Mouse (Mus musculus) cerebellum, postnatal 4 days (tissue): Measurements from ENCODE around the gene Dab1.

Experiments
- DNase-seq, 2 experiments: peaks; one replicate each; pipeline ENCODE4 v3.0.0; 2022; ENCODE audit warnings: low spot score in 2 of 2, mixed read lengths in 1 of 2

Gene Dab1

GRCm38 (mm10) chr4:104106299-104106698 lies 487.1 kb downstream of the Dab1 start:
- DNase-seq: no peak

- DNase-seq: no peak
These were observed 492.5 kb downstream of the Dab1 start for GRCm38 (mm10) chr4:104111614-104112013.

- DNase-seq: no peak
These were observed 494.2 kb downstream of the Dab1 start for GRCm38 (mm10) chr4:104113209-104114005.

- DNase-seq: no peak
These were observed 494.8 kb downstream of the Dab1 start for GRCm38 (mm10) chr4:104114006-104114361.

GRCm38 (mm10) chr4:104120108-104120507 lies 500.9 kb downstream of the Dab1 start:
- DNase-seq: no peak

GRCm38 (mm10) chr4:104121959-104122358 lies 502.8 kb downstream of the Dab1 start:
- DNase-seq: no peak

GRCm38 (mm10) chr4:104122364-104122763 lies 503.2 kb downstream of the Dab1 start:
- DNase-seq: no peak

GRCm38 (mm10) chr4:104153637-104154036 lies 534.5 kb downstream of the Dab1 start:
- no peak for DNase-seq

- DNase-seq: no peak
These were observed 558.9 kb downstream of the Dab1 start for GRCm38 (mm10) chr4:104178067-104178466.

- DNase-seq: no peak
These were observed 567.2 kb downstream of the Dab1 start for GRCm38 (mm10) chr4:104186311-104186710.

GRCm38 (mm10) chr4:104198635-104199034 lies 579.5 kb downstream of the Dab1 start:
- DNase-seq: no peak

- DNase-seq: peak in 1 of 2 experiments; percentile 46
These were observed 582.5 kb downstream of the Dab1 start for GRCm38 (mm10) chr4:104201686-104202085.

GRCm38 (mm10) chr4:104204047-104204446 lies 584.9 kb downstream of the Dab1 start:
- no peak for DNase-seq

- DNase-seq: no peak
These were observed 587.5 kb downstream of the Dab1 start for GRCm38 (mm10) chr4:104206639-104207038.

GRCm38 (mm10) chr4:104209081-104209480 lies 589.9 kb downstream of the Dab1 start:
- DNase-seq: peak; percentile 27 to 28

GRCm38 (mm10) chr4:104210796-104211195 lies 591.6 kb downstream of the Dab1 start:
- DNase-seq: no peak

GRCm38 (mm10) chr4:104211531-104212455 lies 592.6 kb downstream of the Dab1 start:
- DNase-seq: no peak

GRCm38 (mm10) chr4:104214724-104215123 lies 595.6 kb downstream of the Dab1 start:
- DNase-seq: no peak

GRCm38 (mm10) chr4:104217336-104217735 lies 598.2 kb downstream of the Dab1 start:
- no peak for DNase-seq

GRCm38 (mm10) chr4:104218765-104219164 lies 599.6 kb downstream of the Dab1 start:
- no peak for DNase-seq

GRCm38 (mm10) chr4:104220099-104220498 lies 600.9 kb downstream of the Dab1 start:
- no peak for DNase-seq

GRCm38 (mm10) chr4:104229296-104229695 lies 610.1 kb downstream of the Dab1 start:
- DNase-seq: no peak

GRCm38 (mm10) chr4:104246506-104246905 lies 627.3 kb downstream of the Dab1 start:
- no peak for DNase-seq
